Mouse (Mus musculus) lung, postnatal 0 days (tissue): Measurements from ENCODE around the gene Psmb7.

ENCODE experiments used
- CTCF ChIP-seq: IDR thresholded peaks from 2 replicates; pipeline ENCODE4 v1.5.1; 2016; ENCODE audit warnings: antibody characterized with exemption, mild to moderate bottlenecking
- EP300 ChIP-seq: IDR thresholded peaks from 2 replicates; pipeline ENCODE4 v1.6.1; 2016; ENCODE audit warnings: antibody characterized with exemption, mild to moderate bottlenecking, control low read depth

- TF ChIP-seq CTCF (no peak), EP300 (no peak)
These were observed 29.4 kb downstream of the Psmb7 start for GRCm38 (mm10) chr2:38614437-38614836.
